Mouse (Mus musculus) testis, adult 2 months (tissue): ENCODE measurements around the gene Gm21994. TPM values are rescaled to one million over a fixed set of nuclear protein-coding genes. Genes with fewer than 3 reads are reported as not detected.

Experiments used
- polyA plus RNA-seq: library from polyadenylated mRNA; depleted of rRNA; stranded (reverse); fragments of >200 nt; gene quantifications from 2 replicates; pipeline ENCODE4 v1.2.3, GENCODE M21; 2012; rRNA removed

The Gm21994 gene
- polyA plus RNA-seq, 1 experiment = 0.14 TPM

Other genes starting within 250 kb of the Gm21994 start
- 0.23 TPM in 2 replicates for gene Zfp120, start 118.9 kb downstream of the Gm21994 start, polyA plus RNA-seq
- gene Gm10770, start 75.9 kb downstream of the Gm21994 start, polyA plus RNA-seq = not detected in 2 replicates
- 0.11 and 0.14 TPM in 2 replicates for gene Gm14139, start 73.8 kb downstream of the Gm21994 start, polyA plus RNA-seq
- 0.19 and 0.25 TPM in 2 replicates for gene Zfp937, start 37.5 kb downstream of the Gm21994 start, polyA plus RNA-seq
- 0.04 and 0.07 TPM in 2 replicates for gene Gm14124, start 1.9 kb upstream of the Gm21994 start, polyA plus RNA-seq
- gene Gm10130, start 68.1 kb upstream of the Gm21994 start, polyA plus RNA-seq = not detected in 2 replicates
- 0.90 and 1.3 TPM in 2 replicates for gene 3300002I08Rik, start 107.2 kb upstream of the Gm21994 start, polyA plus RNA-seq
- gene Zfp442, start 195.9 kb upstream of the Gm21994 start, polyA plus RNA-seq = 0.46 and 0.59 TPM in 2 replicates
- not detected in 2 replicates for gene Zfp345, start 229.5 kb upstream of the Gm21994 start, polyA plus RNA-seq